Mouse (Mus musculus) layer of hippocampus, adult 2 months (tissue): ENCODE data around the gene Slc25a21. TPM values are rescaled to one million over a fixed set of nuclear protein-coding genes. Genes with fewer than 3 reads are reported as not detected.

Experiments
- DNase-seq, 2 experiments: peaks; one replicate each; pipeline ENCODE4 v3.0.0; 2022; ENCODE audit warnings: low spot score in 2 of 2
- H3K27ac ChIP-seq: fragments of 200-600 bp; 2 replicates; pipeline ENCODE4 v1.8.1; 2022
- H3K4me3 ChIP-seq: fragments of 200-600 bp; 2 replicates; pipeline ENCODE4 v1.8.1; 2022; ENCODE audit warnings: mild to moderate bottlenecking
- CTCF ChIP-seq: fragments of 200-600 bp; conservative IDR thresholded peaks from 2 replicates; pipeline ENCODE4 v1.8.1; 2022; ENCODE audit warnings: antibody characterized with exemption, mild to moderate bottlenecking, moderate library complexity
- total RNA-seq, 2 experiments: library from RNA; stranded (reverse); gene quantifications; 2 replicates each; pipeline ENCODE4 v1.2.3; 2021

The Slc25a21 gene
- total RNA-seq, 2 experiments from 2014 or later = 0.42 to 2.0 TPM

GRCm38 (mm10) chr12:56951749-56952657 lies 245.3 kb downstream of the Slc25a21 start:
- Histone ChIP-seq H3K4me3 (no peak overlapping the region), H3K27ac (no peak overlapping the region)
- TF ChIP-seq CTCF = no peak
- no peak for DNase-seq

- TF ChIP-seq CTCF = no peak
- Histone ChIP-seq H3K4me3 (no peak overlapping the region), H3K27ac (no peak overlapping the region)
- DNase-seq = no peak
Observed at GRCm38 (mm10) chr12:56944265-56944664, 253.0 kb downstream of the Slc25a21 start.

- H3K4me3 ChIP-seq = no peak overlapping the region
- TF ChIP-seq CTCF = no peak
- no peak overlapping the region for H3K27ac ChIP-seq
- no peak for DNase-seq
Observed at GRCm38 (mm10) chr12:56940861-56941260, 256.4 kb downstream of the Slc25a21 start.

- no peak overlapping the region for H3K4me3 ChIP-seq
- DNase-seq = no peak
- no peak for TF ChIP-seq CTCF
- no peak overlapping the region for H3K27ac ChIP-seq
Observed at GRCm38 (mm10) chr12:56918145-56918544, 279.1 kb downstream of the Slc25a21 start.

- Histone ChIP-seq H3K27ac (no peak overlapping the region), H3K4me3 (no peak overlapping the region)
- TF ChIP-seq CTCF = no peak
- DNase-seq = no peak
Observed at GRCm38 (mm10) chr12:56906476-56906875, 290.8 kb downstream of the Slc25a21 start.

- no peak overlapping the region for H3K27ac ChIP-seq
- no peak for TF ChIP-seq CTCF
- no peak for DNase-seq
- H3K4me3 ChIP-seq = no peak overlapping the region
Observed at GRCm38 (mm10) chr12:56905652-56906305, 291.5 kb downstream of the Slc25a21 start.

GRCm38 (mm10) chr12:56905222-56905621 lies 292.1 kb downstream of the Slc25a21 start:
- TF ChIP-seq CTCF = no peak
- Histone ChIP-seq H3K4me3 (no peak overlapping the region), H3K27ac (no peak overlapping the region)
- no peak for DNase-seq

- no peak for TF ChIP-seq CTCF
- Histone ChIP-seq H3K27ac (no peak overlapping the region), H3K4me3 (no peak overlapping the region)
- DNase-seq = no peak
Observed at GRCm38 (mm10) chr12:56902774-56903456, 294.4 kb downstream of the Slc25a21 start.

- no peak for TF ChIP-seq CTCF
- no peak for DNase-seq
- H3K27ac ChIP-seq = no peak overlapping the region
Observed at GRCm38 (mm10) chr12:56897976-56898375, 299.3 kb downstream of the Slc25a21 start.

GRCm38 (mm10) chr12:56897221-56897937 lies 299.9 kb downstream of the Slc25a21 start:
- no peak for TF ChIP-seq CTCF
- no peak overlapping the region for H3K27ac ChIP-seq
- no peak for DNase-seq
- H3K4me3 ChIP-seq = no peak overlapping the region

More at GRCm38 (mm10) chr12:56897976-56898375, 299.3 kb downstream of the Slc25a21 start:
- H3K4me3 ChIP-seq = no peak overlapping the region

GRCm38 (mm10) chr12:56894963-56895362 lies 302.3 kb downstream of the Slc25a21 start:
- Histone ChIP-seq H3K27ac (no peak overlapping the region), H3K4me3 (no peak overlapping the region)
- no peak for DNase-seq
- no peak for TF ChIP-seq CTCF

- no peak overlapping the region for H3K27ac ChIP-seq
- TF ChIP-seq CTCF = no peak
- DNase-seq = no peak
- no peak overlapping the region for H3K4me3 ChIP-seq
Observed at GRCm38 (mm10) chr12:56890891-56891726, 306.2 kb downstream of the Slc25a21 start.
